In the genomic region with DNA sequence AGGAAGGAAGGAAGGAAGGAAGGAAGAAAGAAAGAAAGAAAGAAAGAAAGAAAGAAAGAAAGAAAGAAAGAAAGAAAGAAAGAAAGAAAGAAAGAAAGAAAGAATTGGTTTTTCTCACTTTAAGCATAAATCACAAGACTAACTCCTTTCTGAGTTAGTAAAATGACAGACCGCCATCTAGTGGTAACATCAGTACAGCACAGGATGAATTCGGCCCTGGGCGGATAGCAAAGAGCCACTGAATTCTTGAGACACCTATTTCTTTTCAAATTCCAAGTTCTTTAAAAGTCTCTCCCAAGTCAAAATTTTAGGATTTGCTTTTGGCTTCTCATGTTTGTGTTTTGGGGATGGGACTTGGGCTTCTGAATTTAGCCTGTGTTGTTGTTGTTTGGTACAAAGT, we compare ENCODE assay signal across 8 mouse cellular contexts. TPM values are rescaled to one million over a fixed set of nuclear protein-coding genes. Genes with fewer than 3 reads are reported as not detected.
DNase-seq lines count a peak whose midpoint lies in the region; ATAC-seq and TF ChIP-seq lines count a peak whose summit lies in the region.

No protein-coding gene starts in this region.

- H3K36me3 ChIP-seq in forebrain, postnatal 0 days (ENCODE audit: insufficient read depth) = no peaks in the 10 kb centered on the region
- H3K36me3 ChIP-seq in hindbrain, embryonic 11.5 days (ENCODE audit: control insufficient read depth, insufficient read depth, low read length) = no peaks in the 10 kb centered on the region
- H3K36me3 ChIP-seq in lung, postnatal 0 days (ENCODE audit: insufficient read depth, low read length) = 0 out of 2 replicates have a peak, but pooled peaks cover 4% of the 10 kb centered on the region

- DNase-seq in NIH3T3 (ENCODE audit: low read depth) = peak; percentile 92
- peak; percentile 65 to 76 for DNase-seq in cerebellum, adult 18-20 months
- DNase-seq in forebrain, postnatal 0 days = peak; percentile 90
- peak; percentile 84 for DNase-seq in hindbrain, embryonic 11.5 days (ENCODE audit: low spot score)
- DNase-seq in layer of hippocampus, adult 9-11 months = peak; percentile 78
- peak; percentile 90 for DNase-seq in lung, postnatal 0 days (ENCODE audit: low spot score)
- peak; percentile 90 for DNase-seq in retina, embryonic 14.5 days (ENCODE audit: low spot score)
- DNase-seq in thymus, postnatal 36 days = peak; percentile 68

- peak overlapping the region; percentile 70 for H3K27ac ChIP-seq in forebrain, postnatal 0 days (ENCODE audit: low read depth, low read length)
- H3K27ac ChIP-seq in hindbrain, embryonic 11.5 days (ENCODE audit: low read depth, low read length) = no peak overlapping the region
- H3K27ac ChIP-seq in lung, postnatal 0 days (ENCODE audit: low read length) = peak overlapping the region; percentile 96

- peak overlapping the region; percentile 67 for H3K4me2 ChIP-seq in forebrain, postnatal 0 days (ENCODE audit: low read depth)
- peak overlapping the region; percentile 46 for H3K4me2 ChIP-seq in hindbrain, embryonic 11.5 days (replicated peaks; ENCODE audit: low read depth, low read length)
- peak overlapping the region; percentile 64 for H3K4me2 ChIP-seq in lung, postnatal 0 days (replicated peaks; ENCODE audit: low read depth, low read length)

- no peaks in the 10 kb centered on the region for H3K4me1 ChIP-seq in forebrain, postnatal 0 days (ENCODE audit: insufficient read depth)
- no peaks in the 10 kb centered on the region for H3K4me1 ChIP-seq in hindbrain, embryonic 11.5 days (replicated peaks; ENCODE audit: control insufficient read depth, insufficient read depth, low read length)
- H3K4me1 ChIP-seq in lung, postnatal 0 days (ENCODE audit: insufficient read depth, low read depth, low read length) = peaks cover 6% of the 10 kb centered on the region

- peak; percentile 79 for TF ChIP-seq CTCF in forebrain, postnatal 0 days (IDR thresholded peaks at IDR 0.05; ENCODE audit: low read depth)
- TF ChIP-seq CTCF in lung, postnatal 0 days (IDR thresholded peaks at IDR 0.05) = peak; percentile 84

- H3K9me3 ChIP-seq in forebrain, postnatal 0 days (ENCODE audit: low read length) = no peaks in the 10 kb centered on the region
- no peaks in the 10 kb centered on the region for H3K9me3 ChIP-seq in hindbrain, embryonic 11.5 days (ENCODE audit: control insufficient read depth, low read length)
- no peaks in the 10 kb centered on the region for H3K9me3 ChIP-seq in lung, postnatal 0 days (ENCODE audit: low read length)

- peak; percentile 86 for ATAC-seq in forebrain, postnatal 0 days
- peak; percentile 84 for ATAC-seq in hindbrain, embryonic 11.5 days (ENCODE audit: low FRiP score)
- peak; percentile 81 for ATAC-seq in lung, postnatal 0 days

- no peaks in the 10 kb centered on the region for H3K27me3 ChIP-seq in forebrain, postnatal 0 days (ENCODE audit: insufficient read depth, low read length)
- H3K27me3 ChIP-seq in hindbrain, embryonic 11.5 days (ENCODE audit: control insufficient read depth, insufficient read depth, low read length) = no peaks in the 10 kb centered on the region
- no peaks in the 10 kb centered on the region for H3K27me3 ChIP-seq in lung, postnatal 0 days (replicated peaks; ENCODE audit: insufficient read depth, low read length)

- no peak for TF ChIP-seq EP300 in lung, postnatal 0 days (IDR thresholded peaks at IDR 0.05)

- H3K4me3 ChIP-seq in forebrain, postnatal 0 days (ENCODE audit: low read depth, low read length) = peak overlapping the region; percentile 55
- peak overlapping the region; percentile 64 for H3K4me3 ChIP-seq in hindbrain, embryonic 11.5 days (ENCODE audit: low read depth, low read length)
- peak overlapping the region; percentile 66 for H3K4me3 ChIP-seq in lung, postnatal 0 days (ENCODE audit: low read depth, low read length)

- under 1% methylated on average over 3 of the region's 3 CpGs for WGBS in forebrain, postnatal 0 days
- 0% methylated on average over 3 of the region's 3 CpGs for WGBS in hindbrain, embryonic 11.5 days
- 0% methylated on average over 3 of the region's 3 CpGs for WGBS in lung, postnatal 0 days

- peak overlapping the region; percentile 47 for H3K9ac ChIP-seq in forebrain, postnatal 0 days
- peak overlapping the region; percentile 56; the same call in 1 of the 2 replicates for H3K9ac ChIP-seq in hindbrain, embryonic 11.5 days (ENCODE audit: low read depth, low read length)
- H3K9ac ChIP-seq in lung, postnatal 0 days (replicated peaks; ENCODE audit: low read depth) = peak overlapping the region; percentile 46; the same call in 1 of the 2 replicates

RNA-seq across cellular contexts. Expression of gene Zfp51, which starts 0.5 kb away (rescaled TPM):
- total RNA-seq in forebrain, postnatal 0 days (2014; rRNA removed) = 6.5 and 7.7 TPM in 2 replicates
- polyA plus RNA-seq in forebrain, postnatal 0 days (2015; fragmentation: Nextera tagmentation; extraction: Ambion mirVana) = 6.0 and 6.6 TPM in 2 replicates
- polyA plus RNA-seq in hindbrain, embryonic 11.5 days (2014; fragmentation: Nextera tagmentation; extraction: Ambion mirVana) = 16.4 and 17.0 TPM in 2 replicates
- 10.3 and 11.3 TPM in 2 replicates for polyA plus RNA-seq in lung, postnatal 0 days (2015; fragmentation: Nextera tagmentation; extraction: Ambion mirVana)

RNA-seq across cellular contexts. Expression of gene Zfp54, which starts 26.6 kb away (rescaled TPM):
- 3.1 and 4.2 TPM in 2 replicates for total RNA-seq in forebrain, postnatal 0 days (2014; rRNA removed)
- 1.3 and 3.0 TPM in 2 replicates for polyA plus RNA-seq in forebrain, postnatal 0 days (2015; fragmentation: Nextera tagmentation; extraction: Ambion mirVana)
- 2.9 and 3.8 TPM in 2 replicates for polyA plus RNA-seq in hindbrain, embryonic 11.5 days (2014; fragmentation: Nextera tagmentation; extraction: Ambion mirVana)
- 5.8 and 6.1 TPM in 2 replicates for polyA plus RNA-seq in lung, postnatal 0 days (2015; fragmentation: Nextera tagmentation; extraction: Ambion mirVana)

RNA-seq across cellular contexts. Expression of gene Zfp53, which starts 39.1 kb away (rescaled TPM):
- total RNA-seq in forebrain, postnatal 0 days (2014; rRNA removed) = 6.2 and 6.6 TPM in 2 replicates
- 8.0 and 11.3 TPM in 2 replicates for polyA plus RNA-seq in forebrain, postnatal 0 days (2015; fragmentation: Nextera tagmentation; extraction: Ambion mirVana)
- polyA plus RNA-seq in hindbrain, embryonic 11.5 days (2014; fragmentation: Nextera tagmentation; extraction: Ambion mirVana) = 8.6 and 10.5 TPM in 2 replicates
- 8.8 and 9.0 TPM in 2 replicates for polyA plus RNA-seq in lung, postnatal 0 days (2015; fragmentation: Nextera tagmentation; extraction: Ambion mirVana)
